Mouse (Mus musculus) embryonic fibroblast, embryonic 13.5 days (primary cell): ENCODE results near the gene Rmnd1.

Experiments used
- CTCF ChIP-seq: IDR thresholded peaks from 2 replicates; pipeline ENCODE4 v1.5.1; 2011; ENCODE audit warnings: mild to moderate bottlenecking, control low read depth, low read length, moderate library complexity, borderline replicate concordance; ENCODE audit not compliant: insufficient read depth
- POLR2A ChIP-seq: IDR thresholded peaks from 2 replicates; pipeline ENCODE4 v1.6.1; 2011; ENCODE audit warnings: low read depth, mild to moderate bottlenecking, control low read depth, low read length, moderate library complexity

DNA sequence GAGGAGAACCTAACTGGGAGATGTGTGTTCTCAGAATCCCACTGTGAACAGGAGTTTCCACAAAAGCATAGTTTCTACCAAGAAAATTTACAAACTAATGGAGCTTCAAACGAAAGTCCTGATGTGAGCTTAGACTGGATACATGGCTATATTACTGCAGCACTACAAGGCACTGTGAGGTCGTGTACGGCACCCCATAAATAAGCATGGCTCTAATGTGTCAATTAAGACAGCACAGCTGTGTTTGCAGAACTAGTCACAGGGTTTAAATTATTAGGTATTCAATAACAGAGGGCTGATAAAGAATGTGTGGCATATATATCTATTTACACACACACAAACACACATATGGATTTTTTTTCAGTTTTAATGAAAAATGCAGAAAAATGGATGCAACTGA lies 48.7 kb upstream of the Rmnd1 start:
- no peak for TF ChIP-seq CTCF
- TF ChIP-seq POLR2A, result no peak
